Mouse (Mus musculus) cerebral cortex, adult 2 months (tissue): Measurements from ENCODE around the gene Gm8279.

Source experiments
- WGBS: fragments of 180-500 bp; shearing (Covaris S2); methylation state at CpG from one replicate; pipeline ENCODE4 v1.1.7; 2018; 5-methylcytosine and 5-hydroxymethylcytosine counted together

The Gm8279 gene

DNA sequence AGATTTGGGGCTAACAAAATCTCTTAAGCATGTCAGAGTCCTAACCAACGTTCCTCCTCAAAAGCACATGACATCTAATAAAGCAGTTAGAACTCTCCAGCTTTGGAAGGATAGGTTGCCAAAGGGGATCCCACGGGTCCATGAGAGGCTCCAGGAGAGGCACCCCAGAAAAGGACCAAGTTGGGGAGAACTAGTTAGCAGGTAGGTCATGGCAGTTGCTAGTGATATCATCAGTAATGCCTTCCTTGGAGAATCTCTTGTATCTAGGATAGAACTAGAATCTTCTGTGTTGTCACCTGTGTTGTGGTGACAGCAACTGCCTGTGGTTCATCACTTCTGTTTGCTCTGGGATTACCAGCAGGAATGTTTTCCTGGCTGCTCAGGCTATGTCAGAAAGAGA, at the start of gene Gm8279:
Gene Gm8279, plus strand, starts transcription at position 301 of the 400 bp plus-strand sequence.
- WGBS: 68% methylated on average over 2 of the region's 2 CpGs

DNA sequence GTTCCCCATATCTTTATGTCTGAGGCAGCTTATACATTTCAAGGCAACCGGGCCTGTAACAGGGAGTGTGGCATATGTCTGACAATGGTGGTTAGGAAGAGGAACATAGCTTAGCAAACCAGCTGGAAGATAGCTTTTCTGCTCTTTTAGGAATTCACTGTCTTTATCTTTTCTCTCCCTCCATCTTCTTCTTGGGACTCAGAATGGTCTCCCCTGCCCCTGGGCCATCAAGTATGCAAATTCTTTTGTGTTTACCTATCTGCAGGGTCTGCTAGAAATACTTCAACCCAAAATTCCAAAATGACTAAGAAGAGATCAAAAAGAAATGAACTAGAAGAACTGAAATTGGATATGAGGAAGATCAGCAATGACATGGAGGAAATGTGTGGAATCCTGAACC, 32.9 kb downstream of the Gm8279 start, which contains the start of gene Gm3317:
Gene Gm3317, plus strand, starts transcription at position 301 of the 400 bp plus-strand sequence.
- WGBS: no CpG with 5 or more reads among the region's 1 CpGs

DNA sequence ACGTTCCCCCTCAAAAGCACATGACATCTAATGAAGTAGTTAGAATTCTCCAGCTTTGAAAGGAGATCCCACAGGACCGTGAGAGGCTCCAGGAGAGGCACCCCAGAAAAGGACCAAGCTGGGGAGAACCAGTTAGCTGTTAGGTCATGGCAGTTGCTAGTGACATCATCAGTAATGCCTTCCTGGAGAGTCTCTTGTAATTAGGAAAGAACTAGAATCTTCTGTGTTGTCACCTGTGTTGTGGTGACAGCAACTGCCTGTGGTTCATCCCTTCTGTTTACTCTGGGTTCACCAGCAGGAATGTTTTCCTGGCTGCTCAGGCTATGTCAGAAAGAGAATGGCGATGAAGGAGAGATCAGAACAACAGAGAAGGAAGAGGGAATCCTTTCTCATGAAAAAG, 54.2 kb downstream of the Gm8279 start, which contains the start of gene Gm8271:
Gene Gm8271, plus strand, starts transcription at position 301 of the 400 bp plus-strand sequence.
- WGBS: no CpG with 5 or more reads among the region's 3 CpGs
